Mouse (Mus musculus): ENCODE measurements around the gene Secisbp2l. TPM values are rescaled to one million over a fixed set of nuclear protein-coding genes. Genes with fewer than 3 reads are reported as not detected.

Secisbp2l gene
- polyA plus RNA-seq, 1 experiment from 2014 or later, result 16.1 TPM

DNA sequence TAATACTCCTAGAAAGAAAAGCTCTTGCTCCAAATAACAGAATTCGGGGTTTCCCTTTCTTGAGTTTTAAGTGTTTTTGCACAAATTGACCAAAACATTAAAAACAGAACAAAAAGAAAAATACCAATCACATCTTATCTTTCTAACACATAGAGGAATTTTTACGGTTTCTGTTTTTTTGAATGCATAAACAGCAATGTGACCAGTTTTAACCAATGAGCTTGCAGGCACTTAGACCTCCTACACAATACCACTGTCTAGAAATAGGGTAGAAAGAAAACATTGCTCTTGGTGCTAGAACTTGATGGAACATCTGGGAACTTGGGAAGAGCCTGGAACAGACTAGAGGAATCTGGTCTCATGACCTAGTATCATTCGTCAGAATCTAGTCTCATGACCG lies 7.6 kb upstream of the Secisbp2l start:
- no peak overlapping the region for H3K4me2 ChIP-seq (ENCODE audit: low read depth, low read length)
- H3K9ac ChIP-seq (ENCODE audit: low read length), result no peak overlapping the region
- H3K36me3 ChIP-seq (ENCODE audit: control insufficient read depth, insufficient read depth, low read length), result no peaks in the 10 kb centered on the region
- H3K9me3 ChIP-seq (replicated peaks; ENCODE audit: control insufficient read depth, low read length), result no peaks in the 10 kb centered on the region
- H3K4me3 ChIP-seq (replicated peaks; ENCODE audit: low read length), result no peak overlapping the region
- 85% methylated on average over 4 of the region's 4 CpGs for WGBS
- H3K27ac ChIP-seq (ENCODE audit: low read length), result no peak overlapping the region
- no peaks in the 10 kb centered on the region for H3K27me3 ChIP-seq (ENCODE audit: control insufficient read depth, insufficient read depth, low read length)
- H3K4me1 ChIP-seq (ENCODE audit: control insufficient read depth, insufficient read depth, low read length), result no peaks in the 10 kb centered on the region
- ATAC-seq (ENCODE audit: insufficient read depth, low FRiP score), result no peak

DNA sequence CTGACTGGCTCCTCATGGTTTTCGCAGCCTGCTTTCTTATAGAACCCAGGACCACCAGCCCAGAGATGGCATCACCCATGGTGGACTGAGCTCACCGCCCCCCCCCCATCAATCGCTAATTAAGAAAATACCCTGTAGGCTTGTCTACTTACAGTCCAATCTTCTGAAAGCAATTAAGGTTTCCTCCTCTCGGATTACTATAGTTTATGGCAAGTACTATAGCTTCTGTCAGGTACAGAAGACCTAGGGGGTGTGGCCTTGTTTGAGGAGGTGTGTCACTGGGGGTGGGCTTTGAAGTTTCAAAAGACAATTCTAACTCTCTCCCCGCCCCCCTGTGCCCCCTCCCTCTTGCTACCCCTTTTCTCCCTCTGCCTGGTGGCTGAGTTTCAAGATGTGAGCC lies 6.6 kb upstream of the Secisbp2l start:
- no peak overlapping the region for H3K4me3 ChIP-seq (replicated peaks; ENCODE audit: low read length)
- H3K27ac ChIP-seq (ENCODE audit: low read length), result no peak overlapping the region
- H3K4me1 ChIP-seq (ENCODE audit: control insufficient read depth, insufficient read depth, low read length), result no peaks in the 10 kb centered on the region
- H3K27me3 ChIP-seq (ENCODE audit: control insufficient read depth, insufficient read depth, low read length), result no peaks in the 10 kb centered on the region
- 62% methylated on average over 5 of the region's 5 CpGs for WGBS
- ATAC-seq (ENCODE audit: insufficient read depth, low FRiP score), result no peak
- no peak overlapping the region for H3K9ac ChIP-seq (ENCODE audit: low read length)
- no peak overlapping the region for H3K4me2 ChIP-seq (ENCODE audit: low read depth, low read length)
- no peaks in the 10 kb centered on the region for H3K36me3 ChIP-seq (ENCODE audit: control insufficient read depth, insufficient read depth, low read length)
- no peaks in the 10 kb centered on the region for H3K9me3 ChIP-seq (replicated peaks; ENCODE audit: control insufficient read depth, low read length)

DNA sequence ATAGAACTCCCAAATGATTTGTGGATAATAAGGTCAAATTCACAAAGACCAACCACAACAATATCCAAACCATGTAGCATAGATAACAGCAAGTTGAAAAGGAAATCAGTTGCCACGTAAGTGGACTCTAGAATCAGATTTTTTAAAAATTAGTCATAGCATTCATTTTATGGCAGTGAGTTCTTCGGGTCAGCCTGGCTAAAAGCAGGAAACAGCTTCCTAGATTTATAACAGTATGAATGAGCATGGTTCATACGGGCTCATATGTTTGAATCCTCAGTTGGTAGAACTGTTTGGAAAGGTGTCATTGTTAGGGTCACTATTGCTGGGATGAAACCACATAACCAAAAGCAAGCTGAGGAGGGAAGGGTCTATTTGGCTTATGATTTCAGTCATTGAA lies 6.1 kb upstream of the Secisbp2l start:
- Histone ChIP-seq H3K27ac (ENCODE audit: low read length) (no peak overlapping the region), H3K4me2 (ENCODE audit: low read depth, low read length) (no peak overlapping the region), H3K36me3 (ENCODE audit: control insufficient read depth, insufficient read depth, low read length) (no peaks in the 10 kb centered on the region), H3K9ac (ENCODE audit: low read length) (no peak overlapping the region), H3K27me3 (ENCODE audit: control insufficient read depth, insufficient read depth, low read length) (no peaks in the 10 kb centered on the region), H3K4me1 (ENCODE audit: control insufficient read depth, insufficient read depth, low read length) (no peaks in the 10 kb centered on the region), H3K9me3 (replicated peaks; ENCODE audit: control insufficient read depth, low read length) (no peaks in the 10 kb centered on the region), H3K4me3 (replicated peaks; ENCODE audit: low read length) (no peak overlapping the region)
- no peak for ATAC-seq (ENCODE audit: insufficient read depth, low FRiP score)
- WGBS, result 62% methylated on average over 3 of the region's 3 CpGs

DNA sequence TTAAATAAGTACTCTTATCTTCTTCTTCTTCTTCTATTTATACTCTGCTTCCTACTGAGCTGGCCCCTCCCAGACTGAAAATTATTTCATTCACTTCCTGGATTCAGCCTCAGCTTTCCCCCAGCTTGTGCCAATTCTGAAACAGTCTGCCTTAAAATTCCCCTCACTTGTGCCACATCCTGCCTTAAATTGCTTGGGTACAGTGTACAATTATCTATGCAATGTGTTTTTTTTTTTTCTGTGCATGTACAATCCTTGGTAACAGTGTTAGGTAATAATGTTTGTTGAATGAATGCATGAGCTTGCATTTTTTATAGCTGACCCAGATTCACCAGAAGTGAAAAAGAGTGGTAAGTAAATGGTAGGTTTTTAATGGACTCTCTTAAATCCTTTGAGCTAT lies 5.7 kb upstream of the Secisbp2l start:
- no peak for ATAC-seq (ENCODE audit: insufficient read depth, low FRiP score)
- Histone ChIP-seq H3K36me3 (ENCODE audit: control insufficient read depth, insufficient read depth, low read length) (no peaks in the 10 kb centered on the region), H3K9ac (ENCODE audit: low read length) (no peak overlapping the region), H3K27me3 (ENCODE audit: control insufficient read depth, insufficient read depth, low read length) (no peaks in the 10 kb centered on the region), H3K4me2 (ENCODE audit: low read depth, low read length) (no peak overlapping the region), H3K9me3 (replicated peaks; ENCODE audit: control insufficient read depth, low read length) (no peaks in the 10 kb centered on the region), H3K4me3 (replicated peaks; ENCODE audit: low read length) (no peak overlapping the region), H3K27ac (ENCODE audit: low read length) (no peak overlapping the region), H3K4me1 (ENCODE audit: control insufficient read depth, insufficient read depth, low read length) (no peaks in the 10 kb centered on the region)

DNA sequence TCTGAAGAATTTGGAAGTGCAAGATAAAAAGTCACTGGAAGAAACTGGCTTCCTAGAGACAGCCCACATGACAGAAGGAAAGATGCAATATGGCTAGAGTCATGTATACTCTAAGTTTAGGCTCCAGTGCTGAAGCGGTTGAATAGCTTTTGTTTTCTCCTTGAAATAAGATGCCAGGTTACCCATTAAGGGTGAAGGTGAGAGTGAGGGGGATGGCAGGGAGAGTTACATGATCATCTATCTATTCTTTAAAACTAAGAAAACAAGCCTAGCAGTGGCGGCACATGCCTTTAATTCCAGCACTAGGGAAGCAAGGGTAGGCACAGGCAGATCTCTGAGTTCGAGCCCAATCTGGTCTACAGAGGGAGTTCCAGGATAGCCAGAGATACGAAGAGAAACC lies 2.4 kb upstream of the Secisbp2l start:
- no peak for ATAC-seq (ENCODE audit: insufficient read depth, low FRiP score)
- Histone ChIP-seq H3K4me3 (replicated peaks; ENCODE audit: low read length) (no peak overlapping the region), H3K36me3 (ENCODE audit: control insufficient read depth, insufficient read depth, low read length) (no peaks in the 10 kb centered on the region), H3K9ac (ENCODE audit: low read length) (no peak overlapping the region), H3K9me3 (replicated peaks; ENCODE audit: control insufficient read depth, low read length) (no peaks in the 10 kb centered on the region), H3K4me2 (ENCODE audit: low read depth, low read length) (no peak overlapping the region), H3K27ac (ENCODE audit: low read length) (no peak overlapping the region), H3K27me3 (ENCODE audit: control insufficient read depth, insufficient read depth, low read length) (no peaks in the 10 kb centered on the region), H3K4me1 (ENCODE audit: control insufficient read depth, insufficient read depth, low read length) (peaks cover 8% of the 10 kb centered on the region)
- 63% methylated on average over 4 of the region's 4 CpGs for WGBS

DNA sequence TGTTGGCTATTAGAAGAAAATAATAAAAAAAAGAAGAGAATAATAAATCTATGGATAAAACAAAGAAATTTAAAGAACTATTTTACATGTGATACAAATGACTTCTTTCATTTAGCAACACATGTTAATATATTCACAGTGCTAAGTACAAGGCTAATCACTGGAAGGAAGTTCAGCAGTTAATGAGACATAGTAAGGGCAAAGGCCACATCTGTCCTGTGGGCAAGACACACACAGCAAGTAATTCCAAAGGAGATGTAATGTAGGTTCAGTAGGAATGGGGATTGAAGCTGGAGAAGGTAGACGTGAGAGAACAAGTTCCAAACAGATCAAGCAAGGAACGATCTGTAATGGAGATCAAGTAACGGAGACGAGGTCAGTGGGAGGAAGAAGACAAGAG lies 1.7 kb upstream of the Secisbp2l start:
- no peaks in the 10 kb centered on the region for H3K9me3 ChIP-seq (replicated peaks; ENCODE audit: control insufficient read depth, low read length)
- H3K9ac ChIP-seq (ENCODE audit: low read length), result no peak overlapping the region
- peaks cover 8% of the 10 kb centered on the region for H3K4me1 ChIP-seq (ENCODE audit: control insufficient read depth, insufficient read depth, low read length)
- H3K27me3 ChIP-seq (ENCODE audit: control insufficient read depth, insufficient read depth, low read length), result no peaks in the 10 kb centered on the region
- H3K4me3 ChIP-seq (replicated peaks; ENCODE audit: low read length), result no peak overlapping the region
- H3K4me2 ChIP-seq (ENCODE audit: low read depth, low read length), result no peak overlapping the region
- no peaks in the 10 kb centered on the region for H3K36me3 ChIP-seq (ENCODE audit: control insufficient read depth, insufficient read depth, low read length)
- ATAC-seq (ENCODE audit: insufficient read depth, low FRiP score), result no peak
- 71% methylated on average over 4 of the region's 4 CpGs for WGBS
- no peak overlapping the region for H3K27ac ChIP-seq (ENCODE audit: low read length)

DNA sequence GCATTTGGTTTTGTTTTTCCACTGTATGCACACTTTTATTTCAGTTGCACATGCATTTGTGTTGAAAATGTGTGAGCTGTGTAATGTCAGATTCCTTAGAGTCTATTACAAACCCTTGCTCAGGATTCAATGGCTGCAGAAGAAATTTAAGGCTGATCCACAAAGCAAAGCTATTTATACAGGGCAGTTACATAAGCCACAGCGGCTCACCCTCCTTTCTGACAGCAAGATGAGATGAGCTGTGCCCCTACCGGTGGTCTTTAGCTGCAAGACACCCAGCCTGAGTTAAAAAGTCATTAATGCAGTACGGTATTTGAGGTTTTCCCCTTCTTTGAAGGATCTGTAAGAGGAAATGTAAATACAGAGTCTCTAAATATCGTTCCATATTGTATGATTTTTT lies 1.2 kb upstream of the Secisbp2l start:
- no peak overlapping the region for H3K27ac ChIP-seq (ENCODE audit: low read length)
- no peaks in the 10 kb centered on the region for H3K27me3 ChIP-seq (ENCODE audit: control insufficient read depth, insufficient read depth, low read length)
- H3K4me2 ChIP-seq (ENCODE audit: low read depth, low read length), result no peak overlapping the region
- no peaks in the 10 kb centered on the region for H3K36me3 ChIP-seq (ENCODE audit: control insufficient read depth, insufficient read depth, low read length)
- no peak overlapping the region for H3K9ac ChIP-seq (ENCODE audit: low read length)
- H3K4me1 ChIP-seq (ENCODE audit: control insufficient read depth, insufficient read depth, low read length), result peaks cover 8% of the 10 kb centered on the region
- no peaks in the 10 kb centered on the region for H3K9me3 ChIP-seq (replicated peaks; ENCODE audit: control insufficient read depth, low read length)
- ATAC-seq (ENCODE audit: insufficient read depth, low FRiP score), result no peak
- no peak overlapping the region for H3K4me3 ChIP-seq (replicated peaks; ENCODE audit: low read length)
- WGBS, result 60% methylated on average over 4 of the region's 4 CpGs

DNA sequence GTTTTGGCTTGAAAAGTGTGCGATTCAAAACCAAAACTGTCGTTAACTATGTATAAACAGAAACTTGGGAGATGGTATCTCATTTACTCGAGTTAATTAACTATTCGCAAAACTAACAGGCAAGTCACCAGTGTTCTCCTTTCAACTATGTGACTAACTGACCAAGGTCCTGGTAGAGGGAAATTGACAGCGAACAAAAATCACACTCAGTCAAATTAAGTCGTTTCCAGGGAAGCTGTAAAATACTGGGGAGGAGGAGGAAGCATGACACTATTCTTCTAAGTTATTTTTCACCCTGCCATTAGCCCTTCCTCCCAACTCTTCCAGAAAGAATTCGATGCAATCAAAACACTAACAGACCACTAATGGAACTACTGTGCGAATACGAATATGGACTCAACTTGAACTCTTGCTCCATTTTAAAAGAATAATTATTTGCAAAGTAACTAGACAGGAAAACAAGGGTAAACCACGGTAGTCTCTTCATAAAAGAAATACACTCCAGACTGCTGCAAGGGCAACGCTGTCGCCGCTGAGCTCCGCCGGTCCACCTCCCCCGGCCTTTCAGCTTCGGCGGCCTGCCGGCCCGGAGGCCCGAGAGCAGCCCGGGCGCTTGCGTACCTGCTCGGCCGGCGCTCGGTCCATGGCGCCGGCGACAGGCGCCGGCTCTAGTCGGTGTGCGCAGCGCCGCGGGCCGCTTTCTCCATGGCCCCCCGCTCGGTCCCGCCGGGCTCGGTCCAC lies 522 bp downstream of the Secisbp2l start:
- no peaks in the 10 kb centered on the region for H3K36me3 ChIP-seq (ENCODE audit: control insufficient read depth, insufficient read depth, low read length)
- peaks cover 8% of the 10 kb centered on the region for H3K4me1 ChIP-seq (ENCODE audit: control insufficient read depth, insufficient read depth, low read length)
- H3K4me2 ChIP-seq (ENCODE audit: low read depth, low read length), result peak overlapping the region; percentile 77
- peak overlapping the region; percentile 96 for H3K9ac ChIP-seq (ENCODE audit: low read length)
- WGBS, result 2% methylated on average over 44 of the region's 44 CpGs
- no peak for ATAC-seq (ENCODE audit: insufficient read depth, low FRiP score)
- H3K27me3 ChIP-seq (ENCODE audit: control insufficient read depth, insufficient read depth, low read length), result no peaks in the 10 kb centered on the region
- H3K9me3 ChIP-seq (replicated peaks; ENCODE audit: control insufficient read depth, low read length), result no peaks in the 10 kb centered on the region
- H3K4me3 ChIP-seq (replicated peaks; ENCODE audit: low read length), result peak overlapping the region; percentile 94
- peak overlapping the region; percentile 79 for H3K27ac ChIP-seq (ENCODE audit: low read length)

DNA sequence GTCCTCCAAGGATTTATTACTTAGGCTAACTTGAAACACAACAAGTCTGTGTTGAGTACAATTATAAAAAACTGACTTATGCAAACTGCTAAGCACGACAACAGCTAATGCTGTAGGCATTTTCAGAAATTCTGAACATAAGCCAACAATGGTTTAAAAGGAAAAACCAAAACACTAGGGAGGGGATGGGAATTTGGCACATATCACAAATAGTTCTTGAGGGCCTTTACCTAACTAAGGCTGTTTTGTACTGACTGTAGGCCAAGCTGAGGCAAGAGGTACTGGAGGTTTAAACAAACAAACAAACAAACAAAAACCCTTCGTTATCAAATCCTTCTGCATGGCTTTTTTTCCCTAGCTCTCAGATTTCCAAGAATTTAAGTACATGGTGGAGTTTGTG lies 1.7 kb downstream of the Secisbp2l start:
- Histone ChIP-seq H3K27me3 (ENCODE audit: control insufficient read depth, insufficient read depth, low read length) (no peaks in the 10 kb centered on the region), H3K9ac (ENCODE audit: low read length) (no peak overlapping the region), H3K36me3 (ENCODE audit: control insufficient read depth, insufficient read depth, low read length) (no peaks in the 10 kb centered on the region), H3K4me1 (ENCODE audit: control insufficient read depth, insufficient read depth, low read length) (peaks cover 8% of the 10 kb centered on the region), H3K9me3 (replicated peaks; ENCODE audit: control insufficient read depth, low read length) (no peaks in the 10 kb centered on the region), H3K4me3 (replicated peaks; ENCODE audit: low read length) (peak overlapping the region; percentile 18), H3K4me2 (ENCODE audit: low read depth, low read length) (peak overlapping the region; percentile 77), H3K27ac (ENCODE audit: low read length) (no peak overlapping the region)
- 53% methylated on average over 2 of the region's 2 CpGs for WGBS
- no peak for ATAC-seq (ENCODE audit: insufficient read depth, low FRiP score)

Data from stomach, embryonic 16.5 days (tissue).